Mouse (Mus musculus): ENCODE measurements at regions not wholly inside any gene's neighbourhood (a gene's known extent, or its start where the extent isn't known, plus 50 kb on each side); places are given as distances from the start of the nearest gene placed in this dataset.

GRCm38 (mm10) chr19:30354981-30355380, 122.2 kb downstream of the Mbl2 start:
- H3K27me3 ChIP-seq (ENCODE audit: low read depth, poor library complexity, severe bottlenecking), result no peaks in the 10 kb centered on the region
- 0 out of 2 replicates have a peak overlapping the region, but pooled peaks have one; percentile 21 for H3K27ac ChIP-seq
- H3K4me3 ChIP-seq, result no peak overlapping the region
- H3K9me3 ChIP-seq (replicated peaks), result no peaks in the 10 kb centered on the region
- no peaks in the 10 kb centered on the region for H3K36me3 ChIP-seq
- no peak for DNase-seq (ENCODE audit: low spot score)
- peaks cover 24% of the 10 kb centered on the region for H3K4me1 ChIP-seq
- WGBS, result 17% methylated on average over 4 of the region's 4 CpGs

- H3K4me1 ChIP-seq, result peaks cover 24% of the 10 kb centered on the region
- DNase-seq (ENCODE audit: low spot score), result no peak
- H3K27me3 ChIP-seq (ENCODE audit: low read depth, poor library complexity, severe bottlenecking), result no peaks in the 10 kb centered on the region
- WGBS, result 75% methylated on average over 6 of the region's 6 CpGs
- H3K27ac ChIP-seq, result no peak overlapping the region
- H3K4me3 ChIP-seq, result no peak overlapping the region
- H3K9me3 ChIP-seq (replicated peaks), result no peaks in the 10 kb centered on the region
- H3K36me3 ChIP-seq, result no peaks in the 10 kb centered on the region
Observed at GRCm38 (mm10) chr19:30358961-30359360, 126.2 kb downstream of the Mbl2 start.

GRCm38 (mm10) chr19:30371901-30372300, 139.2 kb downstream of the Mbl2 start:
- 62% methylated on average over 5 of the region's 5 CpGs for WGBS
- Histone ChIP-seq H3K27me3 (ENCODE audit: low read depth, poor library complexity, severe bottlenecking) (no peaks in the 10 kb centered on the region), H3K27ac (peak overlapping the region; percentile 42; the same call in 1 of the 2 replicates), H3K4me3 (no peak overlapping the region), H3K36me3 (no peaks in the 10 kb centered on the region), H3K4me1 (peaks cover 8% of the 10 kb centered on the region), H3K9me3 (replicated peaks) (no peaks in the 10 kb centered on the region)
- DNase-seq (ENCODE audit: low spot score), result no peak

- Histone ChIP-seq H3K27me3 (ENCODE audit: low read depth, poor library complexity, severe bottlenecking) (no peaks in the 10 kb centered on the region), H3K9me3 (replicated peaks) (no peaks in the 10 kb centered on the region), H3K27ac (no peak overlapping the region), H3K36me3 (no peaks in the 10 kb centered on the region), H3K4me3 (no peak overlapping the region), H3K4me1 (peaks cover 8% of the 10 kb centered on the region; the same call in 1 of the 2 replicates)
- no peak for DNase-seq (ENCODE audit: low spot score)
- 67% methylated on average over 6 of the region's 6 CpGs for WGBS
Observed at GRCm38 (mm10) chr19:30379767-30380166, 147.0 kb downstream of the Mbl2 start.

GRCm38 (mm10) chr19:30380515-30381206, 147.9 kb downstream of the Mbl2 start:
- H3K9me3 ChIP-seq (replicated peaks), result no peaks in the 10 kb centered on the region
- DNase-seq (ENCODE audit: low spot score), result no peak
- 82% methylated on average over 6 of the region's 6 CpGs for WGBS
- no peak overlapping the region for H3K4me3 ChIP-seq
- H3K36me3 ChIP-seq, result no peaks in the 10 kb centered on the region
- H3K27ac ChIP-seq, result no peak overlapping the region
- H3K27me3 ChIP-seq (ENCODE audit: low read depth, poor library complexity, severe bottlenecking), result no peaks in the 10 kb centered on the region
- H3K4me1 ChIP-seq, result peaks cover 8% of the 10 kb centered on the region; the same call in 1 of the 2 replicates

GRCm38 (mm10) chr19:30393791-30394190, 155.7 kb downstream of the Dkk1 start:
- H3K36me3 ChIP-seq, result no peaks in the 10 kb centered on the region
- H3K4me1 ChIP-seq, result peaks cover 19% of the 10 kb centered on the region
- H3K4me3 ChIP-seq, result no peak overlapping the region
- no peak overlapping the region for H3K27ac ChIP-seq
- no peaks in the 10 kb centered on the region for H3K27me3 ChIP-seq (ENCODE audit: low read depth, poor library complexity, severe bottlenecking)
- no peak for DNase-seq (ENCODE audit: low spot score)
- WGBS, result 37% methylated on average over 5 of the region's 5 CpGs
- no peaks in the 10 kb centered on the region for H3K9me3 ChIP-seq (replicated peaks)

- H3K27me3 ChIP-seq (ENCODE audit: low read depth, poor library complexity, severe bottlenecking), result no peaks in the 10 kb centered on the region
- no peak overlapping the region for H3K4me3 ChIP-seq
- no peaks in the 10 kb centered on the region for H3K9me3 ChIP-seq (replicated peaks)
- H3K4me1 ChIP-seq, result peaks cover 9% of the 10 kb centered on the region
- DNase-seq (ENCODE audit: low spot score), result no peak
- 88% methylated on average over 6 of the region's 6 CpGs for WGBS
- H3K27ac ChIP-seq, result no peak overlapping the region
- H3K36me3 ChIP-seq, result no peaks in the 10 kb centered on the region
Observed at GRCm38 (mm10) chr19:30406943-30407342, 142.5 kb downstream of the Dkk1 start.

- WGBS, result 19% methylated on average over 10 of the region's 10 CpGs
- Histone ChIP-seq H3K27ac (peak overlapping the region; percentile 64), H3K4me3 (no peak overlapping the region), H3K4me1 (peaks cover 19% of the 10 kb centered on the region), H3K9me3 (replicated peaks) (no peaks in the 10 kb centered on the region), H3K36me3 (no peaks in the 10 kb centered on the region), H3K27me3 (ENCODE audit: low read depth, poor library complexity, severe bottlenecking) (no peaks in the 10 kb centered on the region)
- peak; percentile 58 for DNase-seq (ENCODE audit: low spot score)
Observed at GRCm38 (mm10) chr19:30419556-30420280, 129.7 kb downstream of the Dkk1 start.

GRCm38 (mm10) chr19:30425627-30426026, 123.8 kb downstream of the Dkk1 start:
- no peak for DNase-seq (ENCODE audit: low spot score)
- Histone ChIP-seq H3K9me3 (replicated peaks) (no peaks in the 10 kb centered on the region), H3K27ac (no peak overlapping the region), H3K27me3 (ENCODE audit: low read depth, poor library complexity, severe bottlenecking) (no peaks in the 10 kb centered on the region), H3K4me3 (no peak overlapping the region), H3K4me1 (peaks cover 14% of the 10 kb centered on the region), H3K36me3 (no peaks in the 10 kb centered on the region)
- 90% methylated on average over 2 of the region's 2 CpGs for WGBS

- peaks cover 7% of the 10 kb centered on the region; the same call in 1 of the 2 replicates for H3K4me1 ChIP-seq
- H3K9me3 ChIP-seq (replicated peaks), result no peaks in the 10 kb centered on the region
- no peaks in the 10 kb centered on the region for H3K36me3 ChIP-seq
- peak; percentile 47 for DNase-seq (ENCODE audit: low spot score)
- no peaks in the 10 kb centered on the region for H3K27me3 ChIP-seq (ENCODE audit: low read depth, poor library complexity, severe bottlenecking)
- no peak overlapping the region for H3K27ac ChIP-seq
- 13% methylated on average over 2 of the region's 2 CpGs for WGBS
- H3K4me3 ChIP-seq, result no peak overlapping the region
Observed at GRCm38 (mm10) chr19:30427484-30427883, 122.0 kb downstream of the Dkk1 start.

GRCm38 (mm10) chr19:30433141-30433540, 116.3 kb downstream of the Dkk1 start:
- Histone ChIP-seq H3K27me3 (ENCODE audit: low read depth, poor library complexity, severe bottlenecking) (no peaks in the 10 kb centered on the region), H3K36me3 (no peaks in the 10 kb centered on the region), H3K27ac (no peak overlapping the region), H3K9me3 (replicated peaks) (no peaks in the 10 kb centered on the region), H3K4me1 (peaks cover 12% of the 10 kb centered on the region), H3K4me3 (no peak overlapping the region)
- 95% methylated on average over 1 of the region's 1 CpGs for WGBS
- DNase-seq (ENCODE audit: low spot score), result no peak

GRCm38 (mm10) chr19:30435054-30435738, 114.3 kb downstream of the Dkk1 start:
- no peak for DNase-seq (ENCODE audit: low spot score)
- no peaks in the 10 kb centered on the region for H3K9me3 ChIP-seq (replicated peaks)
- peaks cover 10% of the 10 kb centered on the region for H3K4me1 ChIP-seq
- H3K36me3 ChIP-seq, result no peaks in the 10 kb centered on the region
- no peak overlapping the region for H3K27ac ChIP-seq
- H3K27me3 ChIP-seq (ENCODE audit: low read depth, poor library complexity, severe bottlenecking), result no peaks in the 10 kb centered on the region
- H3K4me3 ChIP-seq, result no peak overlapping the region
- 71% methylated on average over 12 of the region's 12 CpGs for WGBS

All from limb, embryonic 10.5 days (tissue).